18 mouse cellular contexts compared by ENCODE assay signal in genomic region chr11:19290971-19291370, GRCm38 (mm10).
"Had no signal": no experiment of that assay in that cellular context is flagged by ENCODE, and none has a peak within 500 bp of the region (broad histone marks: within the 10 kb centered on the region; RNA-seq: fewer than 3 reads in every experiment).

No protein-coding gene starts in this region.

- H3K9me3 ChIP-seq: midbrain, embryonic 10.5 days; midbrain, embryonic 12.5 days; midbrain, embryonic 15.5 days; neural tube, embryonic 13.5 days; neural tube, embryonic 15.5 days had no signal

- H3K4me3 ChIP-seq: midbrain, embryonic 10.5 days; midbrain, embryonic 12.5 days; midbrain, embryonic 15.5 days; myocyte; neural tube, embryonic 13.5 days; neural tube, embryonic 15.5 days had no signal

- H3K27me3 ChIP-seq: midbrain, embryonic 15.5 days; neural tube, embryonic 13.5 days; neural tube, embryonic 15.5 days had no signal

- H3K27ac ChIP-seq: liver, embryonic 14.5 days; midbrain, embryonic 10.5 days; midbrain, embryonic 12.5 days; midbrain, embryonic 15.5 days; neural tube, embryonic 13.5 days; neural tube, embryonic 15.5 days had no signal

- ATAC-seq: midbrain, embryonic 15.5 days had no signal

- H3K4me2 ChIP-seq: lung, embryonic 14.5 days; midbrain, embryonic 12.5 days; midbrain, embryonic 15.5 days; neural tube, embryonic 13.5 days; neural tube, embryonic 15.5 days had no signal

- H3K36me3 ChIP-seq: midbrain, embryonic 10.5 days; midbrain, embryonic 12.5 days; midbrain, embryonic 15.5 days; neural tube, embryonic 13.5 days; neural tube, embryonic 15.5 days had no signal

- DNase-seq: lung, adult 18-20 months; lung, embryonic 14.5 days; lung, postnatal 10 days; lung, postnatal 4 days; right cerebral cortex, adult 18-20 months; right cerebral cortex, postnatal 25 days; right cerebral cortex, postnatal 4 days; spleen, adult 18-20 months; thymus, adult 2 months; thymus, postnatal 25 days; thymus, postnatal 4 days had no signal

- H3K9ac ChIP-seq: liver, embryonic 14.5 days; lung, embryonic 14.5 days; midbrain, embryonic 12.5 days; midbrain, embryonic 15.5 days; neural tube, embryonic 13.5 days; neural tube, embryonic 15.5 days had no signal

- H3K4me1 ChIP-seq: midbrain, embryonic 15.5 days; neural tube, embryonic 13.5 days; neural tube, embryonic 15.5 days had no signal
